Mouse (Mus musculus): ENCODE data around the gene B4galnt4. TPM values are rescaled to one million over a fixed set of nuclear protein-coding genes. Genes with fewer than 3 reads are reported as not detected.
"Not testable (repeated sequence)": the region's sequence is repeated elsewhere in the genome, so short reads cannot be mapped to it uniquely, and the experiment has no call there.

B4galnt4 gene
- under 1 TPM in 1 of 2 experiments, not detected in 1; 0.22 TPM for total RNA-seq (2021)

DNA sequence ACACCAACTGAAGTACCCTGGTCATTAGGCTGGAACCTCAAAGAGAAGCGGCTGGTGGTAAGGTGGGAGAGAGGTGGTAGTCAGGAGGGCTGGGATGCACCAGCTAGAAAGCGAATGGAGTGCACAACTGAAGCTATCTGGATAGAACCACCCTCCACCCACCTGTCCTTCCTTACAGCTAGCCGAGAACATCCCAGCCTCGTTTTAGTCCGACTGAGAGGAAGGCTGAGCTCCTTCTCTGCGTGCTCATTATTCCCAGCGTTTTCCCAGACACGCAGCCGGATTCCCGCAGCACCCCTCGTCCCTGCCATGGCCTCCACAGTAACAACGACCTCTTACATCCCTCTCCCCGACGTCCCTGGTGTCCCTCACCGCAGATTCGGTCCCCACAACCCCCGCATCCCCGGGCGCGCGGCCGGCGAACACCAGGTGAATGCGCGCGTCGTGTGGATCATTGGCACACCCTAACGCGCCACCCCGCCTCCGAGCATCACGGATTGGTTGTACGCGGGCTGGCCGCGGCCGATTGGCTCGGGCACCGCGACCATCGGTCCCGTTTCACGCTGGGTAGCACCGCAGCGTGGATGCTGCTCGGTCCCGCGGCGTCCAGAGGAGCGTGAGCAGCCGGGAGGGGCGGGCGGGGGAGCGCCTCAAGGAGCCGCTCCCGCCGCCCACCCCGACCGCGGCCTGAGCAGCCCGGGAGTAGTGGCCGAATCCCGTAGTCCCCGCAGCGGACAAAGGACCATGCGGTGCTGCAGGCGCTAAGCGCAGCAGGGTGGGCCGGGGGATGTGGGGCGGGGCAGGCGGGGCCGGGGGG lies at the start of gene B4galnt4:
Gene B4galnt4 (plus strand): TSS at position 679 of the 817 bp plus-strand sequence.
- peak; percentile 50 to 61 for DNase-seq
- intact Hi-C loops (cut with DNase I): no loop called here

DNA sequence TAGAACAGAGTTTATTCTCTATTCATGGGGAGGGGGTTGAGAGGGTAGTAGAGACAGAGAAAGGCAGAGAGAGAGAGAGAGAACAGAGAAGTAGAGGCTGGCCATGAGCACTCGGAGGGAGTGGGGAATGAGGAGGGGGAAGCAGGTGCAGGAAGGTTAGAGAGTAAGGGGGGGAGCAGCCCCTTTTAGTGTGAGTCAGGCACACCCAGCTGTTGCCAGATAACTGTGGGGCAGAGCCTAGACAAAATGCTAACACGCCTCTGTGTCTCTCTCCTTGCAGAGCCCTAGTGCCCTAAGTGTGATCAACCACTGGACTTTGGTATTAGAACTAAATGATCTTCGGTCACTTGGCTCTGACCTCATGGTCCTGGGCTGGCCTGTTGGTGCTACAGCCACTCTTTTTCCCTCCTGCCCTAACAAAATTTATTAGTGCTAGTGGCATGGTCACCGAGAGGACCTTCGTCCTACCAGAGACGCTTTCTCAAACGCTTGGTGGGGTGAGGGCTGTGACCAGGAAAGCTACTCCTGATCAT lies 49.6 kb upstream of the B4galnt4 start:
- DNase-seq: no peak
- intact Hi-C loops (cut with DNase I): no loop called here

DNA sequence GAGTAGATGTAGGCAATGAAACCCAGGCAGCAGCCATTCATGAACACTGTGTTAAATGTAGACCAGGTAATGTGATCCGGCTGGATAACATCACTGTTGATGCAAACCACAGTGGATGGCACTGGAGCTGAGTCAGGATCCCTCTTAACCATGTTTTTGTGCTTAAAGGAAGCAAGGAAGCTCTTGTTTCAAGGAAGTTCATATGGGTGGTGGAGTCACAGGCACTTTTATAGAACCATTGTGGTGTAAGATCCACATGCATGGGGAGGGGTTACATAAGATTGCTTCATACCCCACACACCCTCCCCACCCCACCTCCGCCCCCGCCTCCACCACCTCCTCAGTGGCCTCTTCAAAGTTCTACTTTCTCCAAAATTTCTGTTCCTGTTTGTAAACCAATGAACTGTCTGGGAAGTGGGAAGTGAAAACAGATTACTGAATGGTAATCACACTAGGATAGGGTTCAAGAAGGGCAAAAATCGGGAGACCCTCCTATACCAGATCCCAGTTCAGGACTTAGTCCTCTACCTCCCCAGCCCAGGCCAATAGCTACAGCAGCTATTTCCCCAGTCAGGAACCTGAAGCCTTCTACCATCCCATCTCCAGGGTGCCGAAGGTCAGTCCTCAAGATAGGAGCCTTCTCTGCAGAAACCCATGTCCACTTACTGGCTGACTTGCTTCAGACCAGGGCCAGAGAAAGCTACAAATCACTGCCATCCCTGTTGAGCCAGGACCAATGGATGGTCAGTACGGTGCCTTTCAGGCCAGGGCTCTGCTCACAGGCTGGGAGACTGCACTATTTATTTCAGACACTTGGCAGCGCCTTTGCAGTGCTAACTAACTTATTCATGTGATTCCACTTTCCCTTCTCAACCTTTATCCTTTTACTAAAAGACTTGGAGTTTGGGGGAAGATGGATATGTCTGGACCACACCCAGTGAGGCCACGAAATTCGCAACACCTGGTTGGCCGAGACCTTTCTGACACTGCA lies 43.9 kb upstream of the B4galnt4 start:
- intact Hi-C loops (cut with DNase I): no loop called here
- no peak for DNase-seq

DNA sequence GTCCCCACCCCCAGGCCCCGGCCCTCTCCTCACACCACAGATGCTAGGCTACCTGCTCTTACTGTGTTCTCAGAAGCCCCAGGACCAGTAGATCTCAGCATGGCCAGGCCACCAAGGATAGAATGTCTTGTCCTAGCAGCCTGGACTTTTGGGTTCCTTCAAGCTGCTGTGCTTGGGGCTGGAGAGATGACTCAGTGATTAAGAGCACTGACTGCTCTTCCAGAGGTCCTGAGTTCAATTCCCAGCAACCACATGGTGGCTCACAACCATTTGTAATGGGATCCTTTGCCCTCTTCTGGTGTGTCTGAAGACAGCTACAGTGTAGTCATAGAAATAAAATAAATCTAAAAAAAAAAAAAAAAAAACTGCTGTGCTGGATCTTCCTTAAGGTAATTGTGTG lies 43.1 kb upstream of the B4galnt4 start, which contains the start of gene Ifitm6:
Gene Ifitm6 (minus strand): TSS at position 101 of the 400 bp plus-strand sequence.
- DNase-seq; intact Hi-C loops (cut with DNase I): not testable (repeated sequence)

DNA sequence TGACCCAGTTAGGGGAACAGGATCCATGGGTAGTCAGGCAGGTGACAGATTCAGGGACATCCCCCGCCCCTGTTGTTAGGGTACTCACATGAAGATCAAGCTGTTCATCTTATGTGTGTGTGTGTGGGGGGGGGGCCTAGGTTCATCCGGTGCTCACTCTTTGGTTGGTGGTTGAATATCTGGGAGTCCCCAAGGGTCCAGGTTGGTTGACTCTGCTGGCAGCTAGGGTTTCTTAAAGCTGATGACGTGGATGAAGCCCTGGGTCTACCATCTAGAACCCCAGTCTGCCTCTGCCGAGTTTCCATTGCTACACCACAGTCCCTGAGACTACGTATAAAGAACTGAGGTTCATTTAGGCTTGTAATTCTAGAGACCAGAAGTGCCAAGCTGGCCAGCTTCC lies 41.9 kb upstream of the B4galnt4 start:
- intact Hi-C loops (cut with DNase I): no loop called here

DNA sequence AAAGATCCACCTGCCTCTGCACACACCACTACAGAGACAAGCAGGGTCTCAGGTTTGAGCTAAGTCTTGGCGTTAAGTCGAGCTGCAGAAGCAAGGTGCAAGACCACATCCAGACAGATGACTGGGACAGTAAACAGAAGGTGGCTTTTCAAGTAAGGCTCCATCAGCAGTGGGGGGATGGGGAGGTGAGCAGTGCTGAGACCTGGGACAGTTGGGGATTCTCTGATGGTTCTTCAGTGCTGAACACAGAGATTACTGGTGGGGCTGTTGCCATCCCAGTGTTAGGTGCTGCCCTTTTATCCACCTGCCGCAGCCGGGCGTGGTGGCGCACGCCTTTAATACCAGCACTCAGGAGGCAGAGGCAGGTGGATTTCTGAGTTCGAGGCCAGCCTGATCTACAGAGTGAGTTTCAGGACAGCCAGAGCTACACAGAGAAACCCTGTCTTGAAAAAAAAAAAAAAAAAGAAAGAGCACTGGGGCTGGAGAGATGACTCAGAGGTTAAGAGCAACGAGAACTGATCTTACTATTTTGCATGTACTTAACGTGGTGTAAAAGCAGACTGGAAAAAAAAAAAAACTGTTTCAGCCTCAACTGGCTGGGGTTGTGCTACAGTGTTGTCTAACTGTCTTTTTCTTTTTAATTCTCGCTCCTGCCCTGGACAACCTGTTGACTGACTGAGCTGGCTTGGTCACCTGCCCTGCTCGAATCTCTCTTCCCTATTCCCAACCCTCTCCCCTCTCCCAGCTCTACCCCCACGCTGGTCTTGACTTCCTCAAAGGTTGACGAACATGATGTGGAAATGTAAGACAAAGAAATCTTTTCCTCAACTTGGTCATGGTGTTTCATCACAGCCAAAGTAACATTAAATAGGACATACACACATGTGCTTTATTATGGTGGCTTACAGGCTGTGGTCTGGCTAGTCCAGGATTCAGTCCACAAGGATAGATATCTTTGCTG lies 39.1 kb upstream of the B4galnt4 start:
- intact Hi-C loops (cut with DNase I): no loop called here
- DNase-seq: no peak

More for the DNA sequence above, 41.9 kb upstream of the B4galnt4 start:
- DNase-seq: no peak

DNA sequence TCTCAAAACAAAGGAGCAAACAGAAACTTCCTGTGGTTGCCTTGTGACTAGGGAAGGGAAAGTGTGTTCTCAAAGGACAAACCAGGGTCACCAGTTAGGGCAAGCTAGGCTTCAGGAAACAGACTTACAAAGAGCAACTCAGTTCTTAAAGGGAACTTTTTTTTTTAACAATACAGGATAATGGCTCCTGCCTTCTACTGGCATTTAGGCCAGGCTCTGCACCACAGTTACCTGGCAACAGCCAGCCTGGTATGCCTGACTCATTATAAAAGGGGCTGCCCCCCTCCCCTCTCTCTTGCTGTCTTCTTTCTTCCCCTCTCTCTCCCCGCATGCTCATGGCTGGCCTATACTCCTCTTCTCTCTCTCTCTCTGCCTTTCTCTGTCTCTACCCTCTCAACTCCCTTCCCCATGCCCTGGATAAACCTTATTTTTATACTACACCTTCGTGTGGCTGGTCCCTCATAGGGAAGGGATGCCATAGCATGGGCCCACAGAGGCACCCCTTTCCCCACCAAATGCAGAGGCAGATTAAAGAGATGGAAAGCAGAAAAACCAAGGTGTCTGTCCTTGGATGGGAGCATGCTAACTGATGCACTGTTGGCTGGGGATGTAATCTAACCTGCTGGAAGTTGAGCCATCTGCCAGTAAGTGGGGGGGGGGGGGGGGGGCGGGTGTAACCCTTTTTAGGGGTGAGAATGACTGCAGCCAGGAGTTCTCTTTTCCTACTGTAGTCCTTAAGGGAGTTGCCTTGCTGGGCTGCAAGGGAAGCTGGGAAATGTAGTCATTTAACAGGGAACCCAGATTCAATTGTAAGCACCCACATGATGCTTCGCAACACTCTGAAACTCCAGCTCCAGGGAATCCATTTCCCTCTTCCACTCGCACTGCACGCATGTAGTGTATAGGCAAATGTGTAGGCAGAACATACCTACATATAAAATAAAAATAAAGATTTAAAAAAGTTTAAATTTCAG lies 35.8 kb upstream of the B4galnt4 start:
- no peak for DNase-seq
- intact Hi-C loops (cut with DNase I): no loop called here

DNA sequence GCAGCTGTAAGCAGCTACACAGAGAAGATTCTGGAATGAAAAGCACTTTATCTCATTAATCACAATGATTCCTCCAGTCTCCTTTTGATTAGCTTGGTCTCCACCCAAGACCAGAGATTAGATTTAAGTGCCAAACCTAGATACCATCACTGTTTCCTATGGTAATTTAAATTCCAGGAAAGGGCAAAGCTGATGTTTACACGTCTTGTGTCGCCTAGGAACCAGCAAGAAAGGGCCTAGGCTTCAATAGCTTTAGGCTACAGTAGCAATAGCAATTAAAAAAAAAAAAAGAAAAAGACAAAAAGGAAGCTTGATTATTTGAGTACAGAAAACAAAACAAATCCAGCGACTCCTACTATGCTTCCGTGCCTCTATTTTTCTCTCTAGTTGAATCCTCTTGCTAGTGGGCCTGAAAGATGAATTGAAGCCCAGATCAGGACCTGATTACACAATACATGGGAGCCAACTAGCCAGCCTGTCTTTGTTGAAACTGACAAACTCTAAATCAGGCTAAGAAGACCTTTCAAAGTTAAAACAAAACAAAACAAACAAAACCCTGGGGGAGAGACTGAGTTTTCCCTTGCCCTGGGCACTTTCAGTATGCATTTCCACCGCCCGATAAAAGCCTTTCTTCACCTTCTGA lies 34.7 kb upstream of the B4galnt4 start:
- no peak for DNase-seq
- intact Hi-C loops (cut with DNase I): no loop called here

DNA sequence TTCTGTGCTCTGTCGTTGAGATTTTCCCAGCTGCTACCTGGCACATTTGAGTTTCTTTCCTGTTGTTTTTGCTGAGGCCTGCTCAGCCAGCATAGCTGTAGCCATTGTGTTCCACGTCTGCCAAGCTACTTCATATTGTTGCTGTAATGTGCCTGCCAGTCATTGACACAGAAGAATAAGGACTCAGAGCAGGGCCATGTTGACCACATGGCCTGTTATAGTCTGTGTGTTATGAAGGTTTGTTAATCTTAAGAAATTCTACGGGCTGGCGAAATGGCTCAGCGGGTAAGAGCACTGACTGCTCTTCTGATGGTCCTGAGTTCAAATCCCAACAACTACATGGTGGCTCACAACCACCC lies 34.2 kb upstream of the B4galnt4 start:
- no peak for DNase-seq
- intact Hi-C loops (cut with DNase I): no loop called here

DNA sequence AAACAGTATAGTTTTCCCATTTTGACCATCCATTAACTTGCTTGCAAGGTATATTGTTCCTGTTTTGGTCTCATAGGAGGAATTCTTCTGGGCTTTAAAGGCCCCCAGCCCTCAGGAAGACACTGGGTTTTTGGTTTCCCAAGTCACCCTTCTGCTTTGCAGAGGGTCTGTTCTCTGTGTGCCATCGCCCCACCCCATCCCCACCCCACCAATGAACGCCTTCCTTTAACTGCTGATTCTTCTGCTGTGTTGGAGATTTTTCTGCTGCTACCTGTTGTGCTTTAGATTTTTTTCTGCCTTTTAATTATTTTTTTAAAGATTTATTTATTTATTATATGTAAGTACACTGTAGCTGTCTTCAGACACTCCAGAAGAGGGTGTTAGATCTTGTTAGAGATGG lies 32.1 kb upstream of the B4galnt4 start, which contains the start of gene Gm17387:
Gene Gm17387 (plus strand): TSS at position 301 of the 400 bp plus-strand sequence.
- intact Hi-C loops (cut with DNase I): no loop called here
- DNase-seq: no peak

DNA sequence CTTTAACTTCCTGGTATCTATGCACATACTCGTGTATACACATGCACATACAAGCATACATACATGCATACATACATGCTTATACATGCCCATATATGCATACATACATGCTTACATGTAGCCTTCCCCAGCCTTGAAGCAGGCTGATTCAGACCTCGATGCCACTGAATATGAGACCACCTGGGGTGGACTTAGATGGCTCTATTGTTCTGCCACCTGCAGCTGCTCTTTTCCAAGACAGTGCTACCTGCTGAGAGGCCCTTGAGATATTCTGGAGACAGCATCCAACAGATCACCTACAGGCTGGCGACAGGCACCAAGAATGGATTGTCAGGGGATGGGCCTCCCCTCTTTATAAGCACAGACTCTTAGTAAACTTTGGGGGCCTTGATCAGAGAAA lies 30.5 kb upstream of the B4galnt4 start:
- DNase-seq: no peak
- intact Hi-C loops (cut with DNase I): no loop called here

DNA sequence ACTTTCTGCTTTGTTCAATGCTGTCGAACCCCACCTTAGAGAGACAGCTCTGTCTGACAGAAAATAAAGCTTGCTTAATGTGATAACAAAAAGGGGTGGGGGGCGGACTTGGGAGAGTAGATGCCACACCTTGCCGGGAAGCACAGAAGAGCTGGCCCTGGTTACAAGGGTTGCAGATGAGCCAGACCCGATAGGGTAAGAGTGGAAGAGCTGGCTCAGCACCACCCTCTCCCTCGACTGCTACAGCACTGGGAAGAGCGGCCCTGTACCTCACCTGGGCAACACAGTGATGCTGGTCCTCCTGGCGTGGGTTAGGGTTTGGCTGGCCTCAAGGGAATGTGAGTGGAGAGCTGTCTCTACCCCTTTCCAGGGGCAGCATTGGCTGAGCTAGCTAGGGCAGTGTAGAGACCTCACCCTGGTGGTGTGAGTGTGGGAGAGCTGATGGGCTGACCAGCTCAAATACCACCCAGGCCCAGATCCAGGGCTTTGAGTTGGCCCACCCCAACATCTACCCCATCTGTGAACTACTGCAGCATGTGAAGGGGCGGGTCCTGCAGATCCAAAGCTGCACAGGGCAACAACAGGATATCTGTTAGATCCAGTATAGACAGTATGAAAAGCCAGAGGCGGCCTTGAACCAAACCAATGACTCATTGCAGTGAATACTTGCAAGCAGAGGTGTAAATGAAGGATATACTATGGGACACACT lies 28.3 kb upstream of the B4galnt4 start:
- intact Hi-C loops (cut with DNase I): no loop called here
- DNase-seq: no peak

DNA sequence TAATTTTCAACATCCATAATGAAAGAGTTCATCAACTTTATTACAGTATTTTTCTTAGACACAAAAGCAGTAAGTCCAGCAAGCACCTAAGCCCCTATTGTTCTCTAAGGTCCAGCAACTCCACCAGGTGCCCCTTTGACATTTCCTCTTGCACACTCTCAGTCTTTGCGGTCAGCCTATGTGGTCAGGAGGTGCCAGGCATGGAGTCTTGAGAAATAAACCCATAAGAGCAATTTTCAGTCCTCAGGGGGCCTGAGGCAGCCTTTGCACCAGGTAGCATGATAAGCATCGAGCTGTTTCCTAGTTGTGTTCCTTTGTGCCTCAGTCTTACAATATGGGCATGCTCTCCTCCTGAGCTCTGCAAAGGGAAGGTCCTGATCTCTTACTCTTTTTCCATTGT lies 24.3 kb upstream of the B4galnt4 start:
- intact Hi-C loops (cut with DNase I); DNase-seq: not testable (repeated sequence)

DNA sequence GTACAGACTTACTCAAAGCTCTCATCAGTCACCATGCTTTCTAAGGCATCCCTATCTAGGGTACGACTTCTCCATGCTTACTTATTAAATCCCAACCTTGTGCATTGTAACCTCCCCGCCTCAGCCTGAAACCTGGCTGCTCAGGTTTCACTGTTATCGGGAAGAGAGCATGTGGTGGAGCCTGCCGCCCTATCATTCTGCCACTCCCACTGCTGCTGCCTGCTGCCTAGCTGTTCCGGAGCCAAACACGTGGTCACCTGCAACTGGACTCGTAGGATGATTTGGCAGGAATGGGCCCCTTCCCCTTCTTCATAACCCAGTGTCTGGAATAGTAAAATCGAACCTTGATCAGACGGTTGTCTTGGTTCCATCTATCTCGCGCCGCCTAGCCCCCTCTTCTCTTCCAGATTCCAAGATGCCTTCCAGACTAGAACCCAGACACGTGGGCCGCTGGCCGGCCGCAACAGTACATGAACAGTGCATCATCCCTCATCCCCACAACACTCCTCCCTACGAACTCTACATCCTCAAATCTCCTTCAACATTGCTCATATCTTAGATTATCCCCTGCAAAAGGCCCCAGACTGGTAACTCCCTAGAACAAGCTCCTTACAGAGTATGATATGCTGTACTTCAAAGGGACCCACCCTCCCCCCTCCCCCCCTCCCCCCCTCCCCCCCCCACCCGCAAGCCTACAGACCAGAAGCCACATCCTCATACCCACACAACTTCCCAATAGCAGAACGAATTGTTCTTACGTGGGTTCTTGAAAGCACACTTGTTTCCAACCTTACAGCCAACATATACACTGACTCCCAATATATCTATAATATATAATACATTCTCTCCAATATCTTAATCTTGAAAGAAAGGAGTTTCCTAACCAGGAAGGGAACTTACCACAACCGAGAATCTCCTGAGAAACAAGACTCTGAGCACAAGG lies 22.5 kb upstream of the B4galnt4 start:
- DNase-seq: no peak
- intact Hi-C loops (cut with DNase I): no loop called here

DNA sequence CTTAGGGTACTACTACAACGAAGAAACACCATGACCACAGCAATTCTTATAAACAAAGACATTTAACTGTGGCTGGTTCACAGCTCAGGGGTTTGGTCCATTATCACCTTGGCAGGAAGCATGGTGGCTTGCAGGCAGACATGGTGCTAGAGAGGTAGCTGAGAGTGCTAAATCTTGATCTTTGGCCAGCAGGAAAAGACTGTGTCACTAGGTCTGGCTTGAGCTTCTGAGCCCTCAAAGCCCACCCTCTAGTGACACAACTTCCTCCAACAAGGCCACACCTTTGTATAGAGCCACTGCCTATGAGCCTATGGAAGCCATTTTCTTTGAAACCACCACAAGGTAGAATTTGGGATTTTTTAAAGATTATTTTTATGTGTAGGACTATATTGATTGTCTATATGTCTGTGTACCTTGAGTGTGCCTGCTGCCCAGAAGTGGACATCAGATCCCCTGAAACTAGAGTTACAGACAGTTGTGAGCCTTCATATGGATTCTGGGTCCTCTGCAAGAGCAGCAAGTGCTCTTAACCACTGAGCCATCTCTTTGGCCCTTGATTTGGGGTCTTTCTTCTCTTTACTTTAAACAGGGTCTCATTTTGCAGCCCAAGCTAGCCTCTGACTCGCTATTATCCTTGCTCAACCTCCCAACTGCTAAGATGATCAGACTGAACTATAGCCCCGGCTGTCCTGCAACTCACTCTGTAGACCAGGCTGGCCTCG lies 21.4 kb upstream of the B4galnt4 start:
- no peak for DNase-seq
- intact Hi-C loops (cut with DNase I): no loop called here

Measured in heart, postnatal 10 days (tissue).